Mouse (Mus musculus) colon, adult 2 months (tissue): ENCODE measurements around the gene Klhl42. TPM values are rescaled to one million over a fixed set of nuclear protein-coding genes. Genes with fewer than 3 reads are reported as not detected.

ENCODE experiments used
- polyA plus RNA-seq: library from polyadenylated mRNA; depleted of rRNA; stranded (reverse); fragments of >200 nt; gene quantifications from 2 replicates; pipeline ENCODE4 v1.2.3, GENCODE M21; 2012; rRNA removed

Klhl42 gene
- 7.8 and 11.8 TPM in 2 replicates for polyA plus RNA-seq

GRCm38 (mm10) chr6:147091136-147092120 lies at the start of gene Klhl42:
TSS of gene Klhl42 (plus strand) at chr6:147091379.

GRCm38 (mm10) chr6:147042291-147043290 lies 48.6 kb upstream of the Klhl42 start, which contains the start of gene Mrps35:
TSS of gene Mrps35 (plus strand) at chr6:147042764.

DNA sequence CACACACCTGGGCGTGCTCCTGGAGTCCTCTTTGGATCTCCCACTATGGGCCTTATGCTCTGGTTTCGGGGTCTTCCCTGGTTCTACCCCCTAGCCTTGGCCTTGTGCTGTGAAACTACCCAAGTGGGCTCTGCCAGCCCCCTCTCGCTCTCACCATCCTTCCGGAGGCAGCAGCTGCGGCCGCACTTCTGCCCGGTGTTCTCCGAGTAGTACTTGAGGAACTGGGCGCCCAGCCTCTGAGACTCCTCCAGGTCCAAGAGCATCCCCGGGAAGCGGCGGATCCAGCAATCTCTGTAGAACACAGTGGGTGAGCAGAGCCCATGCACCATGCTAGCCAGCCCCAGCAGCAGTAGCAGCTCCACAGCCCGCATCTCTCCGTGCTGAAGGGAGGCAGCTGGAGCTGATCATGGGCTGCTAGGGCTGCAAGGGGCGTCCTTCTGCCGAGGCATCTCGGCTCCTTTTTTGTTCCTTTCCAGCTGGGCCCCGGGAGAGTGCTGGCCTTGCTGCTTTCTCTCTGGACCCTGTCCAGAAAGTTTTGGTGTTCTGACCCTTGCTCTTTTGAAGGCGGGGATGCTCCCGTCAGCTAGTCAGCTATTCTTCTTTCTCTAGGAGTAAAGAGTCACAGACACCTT lies 4.5 kb upstream of the Klhl42 start, which contains the start of gene Mansc4:
TSS of gene Mansc4 (minus strand) at position 439 of the 632 bp plus-strand sequence.

Other genes with a start within 250 kb of the Klhl42 start
- not detected in 2 replicates for gene Smco2, start 241.3 kb upstream of the Klhl42 start, polyA plus RNA-seq
- 7.5 and 8.6 TPM in 2 replicates for gene Ppfibp1, start 202.9 kb upstream of the Klhl42 start, polyA plus RNA-seq
- gene 1700034J05Rik, start 137.0 kb upstream of the Klhl42 start, polyA plus RNA-seq = not detected in 2 replicates
- 33.5 and 38.3 TPM in 2 replicates for gene Rep15, start 58.8 kb upstream of the Klhl42 start, polyA plus RNA-seq
- gene Mrps35, start 48.6 kb upstream of the Klhl42 start, polyA plus RNA-seq = 11.2 TPM in 2 replicates
- gene Mansc4, start 4.3 kb upstream of the Klhl42 start, polyA plus RNA-seq = 0.99 and 1.1 TPM in 2 replicates
- 2.0 and 2.6 TPM in 2 replicates for gene Pthlh, start 172.8 kb downstream of the Klhl42 start, polyA plus RNA-seq